Mouse (Mus musculus) lung, postnatal 4 days (tissue): ENCODE measurements around the gene Kif1b.

Experiments
- DNase-seq, 2 experiments: peaks; one replicate each; pipeline ENCODE4 v3.0.0; 2021

Gene Kif1b

DNA sequence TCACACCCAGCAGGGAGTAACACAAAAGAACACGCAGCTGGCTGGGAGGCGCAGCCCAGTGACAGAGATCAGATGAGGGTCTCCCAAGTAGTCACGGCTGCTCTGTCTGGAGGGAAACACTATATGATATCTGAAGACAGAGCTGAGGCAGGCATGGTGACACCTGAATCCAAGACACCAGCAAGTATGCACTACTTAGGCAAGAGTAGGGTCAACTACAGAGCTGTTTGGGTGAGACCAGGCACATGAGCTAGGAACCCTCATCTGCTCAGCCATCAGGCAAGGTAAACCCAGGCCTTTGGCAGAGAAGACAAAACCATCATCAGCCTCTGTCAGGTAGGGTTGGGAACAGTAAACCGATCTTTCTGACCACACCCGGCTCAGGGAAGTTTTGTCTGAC is 174.1 kb downstream of the Kif1b start:
- DNase-seq, result no peak

DNA sequence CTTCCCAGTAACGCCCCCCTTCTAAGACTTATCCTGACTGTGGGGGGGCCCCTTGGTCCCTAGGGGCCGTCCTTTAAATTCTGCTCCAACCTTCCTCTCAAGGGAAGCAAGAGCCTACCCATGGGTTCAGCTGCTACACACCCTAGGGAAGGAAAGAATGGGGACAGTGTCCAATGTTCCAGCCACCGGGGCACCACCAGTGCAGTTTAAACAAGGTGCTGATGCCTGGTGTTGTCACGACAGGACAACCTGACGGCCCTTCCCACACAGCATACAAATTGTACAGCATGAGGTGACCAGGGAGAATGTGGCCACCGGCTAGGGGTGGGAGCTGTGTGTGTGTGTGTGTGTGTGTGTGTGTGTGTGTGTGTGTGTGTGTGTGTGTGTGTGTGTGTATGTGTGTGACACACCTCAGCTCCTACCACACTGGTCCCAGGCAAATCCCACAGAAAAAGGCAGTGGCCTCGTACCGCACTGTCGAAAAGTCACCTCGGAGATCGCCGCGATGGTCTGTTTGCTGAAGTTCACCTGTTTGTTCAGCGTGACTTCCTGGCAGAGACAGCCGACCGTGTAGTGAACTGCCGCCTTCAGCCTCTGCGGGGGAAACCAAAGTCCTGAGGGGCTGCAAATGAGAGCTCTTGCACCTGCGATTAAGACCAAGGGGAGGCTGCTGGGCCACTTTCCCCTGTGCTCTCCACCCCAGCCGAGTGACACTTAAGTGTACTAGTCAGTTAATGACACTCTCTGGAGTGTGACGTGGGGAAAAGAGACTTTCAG is 175.5 kb downstream of the Kif1b start:
- DNase-seq, result peak in 1 of 2 experiments; percentile 43

DNA sequence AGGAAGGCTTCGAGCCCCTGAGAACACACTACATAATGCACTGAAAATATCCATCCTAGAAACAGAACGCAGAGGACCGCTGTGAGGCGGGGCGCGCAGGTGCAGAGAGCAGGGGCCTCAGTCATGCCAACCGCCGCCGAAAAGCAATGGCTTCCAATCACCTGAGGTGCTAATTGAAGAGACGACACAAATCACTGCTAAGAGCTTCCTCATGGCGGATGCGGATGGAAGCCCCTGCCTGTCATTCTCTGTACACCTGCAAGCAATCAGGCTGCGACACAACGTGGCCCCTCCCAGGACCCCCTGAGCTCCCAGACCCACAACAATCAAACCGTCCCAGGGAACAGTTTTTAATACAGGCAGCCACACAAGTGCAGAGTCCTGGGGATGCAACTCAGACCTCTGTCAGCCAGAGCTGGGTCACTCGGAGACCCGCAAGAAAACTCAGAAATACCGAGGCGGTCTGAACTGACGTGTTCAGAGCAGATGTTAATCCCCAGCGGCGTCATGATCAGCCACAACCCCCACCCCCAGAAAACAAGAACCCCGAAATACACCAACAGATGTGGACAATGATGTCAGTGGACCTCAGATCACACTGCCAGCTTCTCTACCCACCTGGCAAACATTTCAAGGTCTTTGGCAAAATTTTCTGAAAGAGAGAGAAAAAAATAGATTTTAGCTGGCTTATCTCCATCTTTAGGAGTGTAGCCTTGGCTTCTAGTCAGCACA is 176.3 kb downstream of the Kif1b start:
- DNase-seq, result no peak

DNA sequence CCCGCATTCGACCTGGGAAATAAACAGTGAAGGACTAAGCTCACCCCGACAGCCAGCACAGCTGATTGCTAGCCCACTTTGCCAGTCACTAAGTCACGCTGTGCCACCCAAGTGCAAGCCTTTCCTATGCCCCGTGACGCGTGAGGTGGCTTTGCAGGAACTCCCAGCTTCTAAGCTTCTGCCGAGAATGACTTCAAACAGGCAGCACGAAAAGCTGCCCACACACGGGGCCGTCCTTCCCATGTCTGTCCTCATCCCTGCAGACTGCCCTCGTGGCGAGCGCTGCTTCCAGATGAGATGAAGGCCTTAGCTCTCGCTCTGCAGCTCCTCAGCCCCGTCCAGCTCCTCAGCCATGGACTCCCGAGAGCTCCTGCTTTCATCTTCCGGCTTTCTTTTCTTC is 179.0 kb downstream of the Kif1b start:
- no peak for DNase-seq

DNA sequence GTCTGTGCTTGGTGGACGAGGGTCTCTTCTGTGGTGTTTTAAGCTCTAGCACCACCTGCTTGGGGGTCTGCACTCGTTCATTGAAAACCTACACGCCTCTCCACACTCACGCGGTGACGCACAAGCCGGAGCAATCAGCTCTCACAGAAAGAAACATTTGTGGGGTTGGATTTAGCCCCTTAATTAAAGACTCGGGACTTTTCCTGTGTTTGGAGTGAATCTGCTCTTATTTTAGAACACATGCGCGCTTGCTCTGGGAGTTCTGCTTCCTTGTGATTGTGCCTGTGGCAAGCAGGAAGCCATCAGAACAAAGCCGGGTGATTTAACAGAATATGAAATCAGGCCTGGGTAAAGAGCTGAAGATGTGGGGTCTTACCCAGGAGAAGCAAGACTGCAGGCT is 180.8 kb downstream of the Kif1b start, which contains the start of gene Cort:
Gene Cort, minus strand, starts transcription at position 101 of the 400 bp plus-strand sequence.
- DNase-seq, result no peak
